In the genomic region with DNA sequence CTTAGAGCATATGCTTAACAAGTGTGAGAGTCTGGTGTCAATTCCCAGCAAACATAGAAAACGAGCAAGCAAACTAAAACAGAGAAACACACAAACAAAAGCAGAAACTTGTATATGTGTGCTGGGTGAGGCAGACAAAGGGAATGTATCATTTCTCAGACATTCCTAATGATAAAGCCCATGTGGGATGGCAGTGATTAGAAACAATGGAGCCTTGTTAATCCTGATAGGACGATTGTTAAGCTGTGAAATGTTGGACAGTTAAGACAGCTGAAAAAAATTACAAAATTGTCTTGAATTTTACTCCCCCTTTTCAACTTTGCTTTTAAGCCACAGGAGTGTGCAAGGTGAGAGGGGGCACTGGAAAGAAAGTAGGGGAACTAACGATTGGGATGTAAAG, we compare ENCODE assay signal across 34 mouse cellular contexts.
"Had no signal": no experiment of that assay in that cellular context is flagged by ENCODE, and none has a peak within 500 bp of the region (broad histone marks: within the 10 kb centered on the region; RNA-seq: fewer than 3 reads in every experiment).

No protein-coding gene starts in this region.

- H3K27me3 ChIP-seq: heart, embryonic 12.5 days; heart, embryonic 13.5 days; heart, embryonic 15.5 days; hindbrain, embryonic 12.5 days; hindbrain, embryonic 13.5 days; hindbrain, embryonic 15.5 days; intestine, embryonic 15.5 days; kidney, embryonic 15.5 days had no signal

- H3K4me1 ChIP-seq: hindbrain, embryonic 10.5 days; hindbrain, embryonic 12.5 days; hindbrain, embryonic 13.5 days; hindbrain, embryonic 15.5 days; intestine, embryonic 15.5 days; kidney, embryonic 15.5 days had no signal

- H3K36me3 ChIP-seq: heart, embryonic 10.5 days; heart, embryonic 12.5 days; heart, embryonic 13.5 days; heart, embryonic 15.5 days; hindbrain, embryonic 10.5 days; hindbrain, embryonic 12.5 days; hindbrain, embryonic 13.5 days; hindbrain, embryonic 15.5 days; intestine, embryonic 15.5 days; kidney, embryonic 15.5 days had no signal

- DNase-seq: heart, postnatal 10 days; heart, postnatal 14 days; heart, postnatal 36 days; heart, postnatal 4 days; kidney, adult 11 months; kidney, adult 18-20 months; kidney, adult 2 months; kidney, adult 8-10 months; kidney, adult 9 months; kidney, postnatal 10 days; kidney, postnatal 14 days; kidney, postnatal 25 days; kidney, postnatal 36 days; kidney, postnatal 4 days; layer of hippocampus, adult 9-11 months; layer of hippocampus, postnatal 36 days had no signal

- H3K9ac ChIP-seq: heart, embryonic 12.5 days; heart, embryonic 13.5 days; heart, embryonic 15.5 days; hindbrain, embryonic 12.5 days; hindbrain, embryonic 13.5 days; hindbrain, embryonic 15.5 days; intestine, embryonic 15.5 days; kidney, embryonic 15.5 days had no signal

- ATAC-seq: hindbrain, embryonic 16.5 days; hindbrain, postnatal 0 days; inflammation-experienced regulatory T-cells, adult 6 months; intestine, embryonic 15.5 days; intestine, embryonic 16.5 days; intestine, postnatal 0 days had no signal

- H3K4me2 ChIP-seq: heart, embryonic 11.5 days; heart, embryonic 12.5 days; heart, embryonic 13.5 days; heart, embryonic 15.5 days; hindbrain, embryonic 12.5 days; hindbrain, embryonic 13.5 days; hindbrain, embryonic 15.5 days; intestine, embryonic 15.5 days; kidney, embryonic 15.5 days had no signal

- H3K27ac ChIP-seq: heart, embryonic 10.5 days; heart, embryonic 13.5 days; heart, embryonic 15.5 days; hindbrain, embryonic 10.5 days; hindbrain, embryonic 12.5 days; hindbrain, embryonic 13.5 days; hindbrain, embryonic 15.5 days; hindbrain, postnatal 0 days; intestine, embryonic 15.5 days; kidney, embryonic 15.5 days; kidney, postnatal 0 days; layer of hippocampus, adult 2 months had no signal

- H3K9me3 ChIP-seq: heart, embryonic 10.5 days; heart, embryonic 12.5 days; heart, embryonic 13.5 days; heart, embryonic 15.5 days; hindbrain, embryonic 10.5 days; hindbrain, embryonic 12.5 days; hindbrain, embryonic 13.5 days; hindbrain, embryonic 15.5 days; intestine, embryonic 15.5 days; kidney, embryonic 15.5 days had no signal

- H3K4me3 ChIP-seq: heart, embryonic 10.5 days; heart, embryonic 12.5 days; heart, embryonic 13.5 days; heart, embryonic 15.5 days; hindbrain, embryonic 10.5 days; hindbrain, embryonic 12.5 days; hindbrain, embryonic 13.5 days; hindbrain, embryonic 15.5 days; intestine, embryonic 15.5 days; kidney, embryonic 15.5 days; layer of hippocampus, adult 2 months had no signal
